Mouse (Mus musculus) neural tube, embryonic 13.5 days (tissue): ENCODE measurements around the gene Ppp1ca. TPM values are rescaled to one million over a fixed set of nuclear protein-coding genes. Genes with fewer than 3 reads are reported as not detected.
A peak's percentile ranks its signal among the peaks of the same experiment; 100 is the strongest.

Experiments used
- ATAC-seq: fragments of 200-750 bp; cut with Nextera tagmentation; 2 replicates; pipeline ENCODE4 v1.8.0; 2017; ENCODE audit warnings: low read depth, mild to moderate bottlenecking, moderate TSS enrichment, moderate library complexity
- H3K27ac ChIP-seq: fragments of 300-500 bp; sonication (generic); replicated peaks from 2 replicates; pipeline ENCODE4 v1.5.1; 2015; ENCODE audit warnings: moderate library complexity, mild to moderate bottlenecking, inconsistent platforms
- H3K27me3 ChIP-seq: fragments of 300-500 bp; sonication (generic); 2 replicates; pipeline ENCODE4 v1.6.1; 2015; ENCODE audit warnings: mild to moderate bottlenecking, inconsistent platforms
- H3K36me3 ChIP-seq: fragments of 300-500 bp; sonication (generic); 2 replicates; pipeline ENCODE4 v1.6.1; 2015; ENCODE audit warnings: mild to moderate bottlenecking, inconsistent platforms
- H3K4me1 ChIP-seq: fragments of 300-500 bp; sonication (generic); replicated peaks from 2 replicates; pipeline ENCODE4 v1.6.1; 2015; ENCODE audit warnings: inconsistent platforms
- H3K4me2 ChIP-seq: fragments of 300-500 bp; sonication (generic); 2 replicates; pipeline ENCODE4 v1.6.1; 2015; ENCODE audit warnings: inconsistent platforms, mild to moderate bottlenecking, moderate library complexity
- H3K4me3 ChIP-seq: fragments of 300-500 bp; sonication (generic); 2 replicates; pipeline ENCODE4 v1.5.1; 2015; ENCODE audit warnings: mild to moderate bottlenecking, inconsistent platforms
- H3K9ac ChIP-seq: fragments of 300-500 bp; sonication (generic); 2 replicates; pipeline ENCODE4 v1.6.1; 2015; ENCODE audit warnings: moderate library complexity, mild to moderate bottlenecking, inconsistent platforms
- H3K9me3 ChIP-seq: fragments of 300-500 bp; sonication (generic); 2 replicates; pipeline ENCODE4 v1.6.1; 2016; ENCODE audit warnings: inconsistent platforms
- WGBS: fragments of 180-500 bp; shearing (Covaris S2); methylation state at CpG from one replicate; pipeline ENCODE4 v1.1.7; 2015; 5-methylcytosine and 5-hydroxymethylcytosine counted together
- polyA plus RNA-seq: library from polyadenylated mRNA; unstranded; fragments of >200 nt; fragmentation: Nextera tagmentation; extraction: Ambion mirVana; gene quantifications from 2 replicates; pipeline ENCODE4 v1.2.1, GENCODE M21; 2015

The Ppp1ca gene
- polyA plus RNA-seq, 1 experiment from 2014 or later: 683 TPM

- peaks cover 3% of the 10 kb centered on the region; the same call in 1 of the 2 replicates for H3K27me3 ChIP-seq
- ATAC-seq: no peak
- H3K4me1 ChIP-seq: peaks cover 27% of the 10 kb centered on the region
- H3K4me3 ChIP-seq: no peak overlapping the region
- H3K27ac ChIP-seq: no peak overlapping the region
- no peaks in the 10 kb centered on the region for H3K9me3 ChIP-seq
- H3K36me3 ChIP-seq: no peaks in the 10 kb centered on the region
- WGBS: 63% methylated on average over 11 of the region's 11 CpGs
- H3K4me2 ChIP-seq: no peak overlapping the region
- H3K9ac ChIP-seq: peak overlapping the region; percentile 18; the same call in 1 of the 2 replicates
Observed at GRCm38 (mm10) chr19:4172925-4173324, 18.9 kb upstream of the Ppp1ca start.

GRCm38 (mm10) chr19:4175368-4175947 is 16.4 kb upstream of the Ppp1ca start, which contains the start of gene Carns1:
Gene Carns1 (minus strand): TSS chr19:4175479.
- H3K27ac ChIP-seq: peak within 1 kb of the TSS; percentile 62
- H3K27me3 ChIP-seq: peaks cover 3% of the 10 kb centered on the region; the same call in 1 of the 2 replicates
- WGBS: 5% methylated on average over 11 of the region's 11 CpGs
- no peaks in the 10 kb centered on the region for H3K36me3 ChIP-seq
- peak within 1 kb of the TSS; percentile 44 for H3K4me2 ChIP-seq
- H3K4me1 ChIP-seq: peaks cover 13% of the 10 kb centered on the region
- peak within 1 kb of the TSS; percentile 58 for H3K9ac ChIP-seq
- peak within 1 kb of the TSS; percentile 6; the same call in 1 of the 2 replicates for H3K4me3 ChIP-seq
- no peaks in the 10 kb centered on the region for H3K9me3 ChIP-seq
- no peak for ATAC-seq

GRCm38 (mm10) chr19:4180411-4180810 is 11.5 kb upstream of the Ppp1ca start:
- H3K4me2 ChIP-seq: no peak overlapping the region
- no peaks in the 10 kb centered on the region for H3K36me3 ChIP-seq
- no peak for ATAC-seq
- no peak overlapping the region for H3K4me3 ChIP-seq
- no peaks in the 10 kb centered on the region for H3K9me3 ChIP-seq
- H3K4me1 ChIP-seq: peaks cover 27% of the 10 kb centered on the region
- no peak overlapping the region for H3K27ac ChIP-seq
- 86% methylated on average over 7 of the region's 7 CpGs for WGBS
- H3K9ac ChIP-seq: no peak overlapping the region
- H3K27me3 ChIP-seq: peaks cover 3% of the 10 kb centered on the region; the same call in 1 of the 2 replicates

GRCm38 (mm10) chr19:4181892-4182291 is 10.0 kb upstream of the Ppp1ca start:
- no peak overlapping the region for H3K4me3 ChIP-seq
- H3K4me2 ChIP-seq: no peak overlapping the region
- no peaks in the 10 kb centered on the region for H3K36me3 ChIP-seq
- 0 out of 2 replicates have a peak, but pooled peaks cover 2% of the 10 kb centered on the region for H3K27me3 ChIP-seq
- H3K9ac ChIP-seq: no peak overlapping the region
- 39% methylated on average over 3 of the region's 3 CpGs for WGBS
- no peak for ATAC-seq
- H3K4me1 ChIP-seq: peaks cover 25% of the 10 kb centered on the region
- H3K27ac ChIP-seq: no peak overlapping the region
- no peaks in the 10 kb centered on the region for H3K9me3 ChIP-seq

GRCm38 (mm10) chr19:4183689-4184088 is 8.2 kb upstream of the Ppp1ca start:
- ATAC-seq: no peak
- WGBS: 68% methylated on average over 2 of the region's 2 CpGs
- Histone ChIP-seq H3K27ac (no peak overlapping the region), H3K9me3 (no peaks in the 10 kb centered on the region), H3K9ac (no peak overlapping the region), H3K4me1 (peaks cover 25% of the 10 kb centered on the region), H3K27me3 (no peaks in the 10 kb centered on the region), H3K4me3 (no peak overlapping the region), H3K36me3 (no peaks in the 10 kb centered on the region), H3K4me2 (no peak overlapping the region)

- H3K9ac ChIP-seq: 0 out of 2 replicates have a peak overlapping the region, but pooled peaks have one; percentile 8
- no peak overlapping the region for H3K27ac ChIP-seq
- H3K4me1 ChIP-seq: peaks cover 25% of the 10 kb centered on the region
- WGBS: 61% methylated on average over 15 of the region's 15 CpGs
- H3K9me3 ChIP-seq: no peaks in the 10 kb centered on the region
- no peaks in the 10 kb centered on the region for H3K27me3 ChIP-seq
- no peak overlapping the region for H3K4me2 ChIP-seq
- H3K36me3 ChIP-seq: no peaks in the 10 kb centered on the region
- ATAC-seq: no peak
- H3K4me3 ChIP-seq: no peak overlapping the region
Observed at GRCm38 (mm10) chr19:4184976-4185975, 6.6 kb upstream of the Ppp1ca start.

- no peak overlapping the region for H3K9ac ChIP-seq
- ATAC-seq: no peak
- no peak overlapping the region for H3K4me2 ChIP-seq
- peaks cover 25% of the 10 kb centered on the region for H3K4me1 ChIP-seq
- no peaks in the 10 kb centered on the region for H3K36me3 ChIP-seq
- H3K9me3 ChIP-seq: no peaks in the 10 kb centered on the region
- H3K27me3 ChIP-seq: no peaks in the 10 kb centered on the region
- 72% methylated on average over 3 of the region's 3 CpGs for WGBS
- H3K4me3 ChIP-seq: no peak overlapping the region
- no peak overlapping the region for H3K27ac ChIP-seq
Observed at GRCm38 (mm10) chr19:4187303-4187702, 4.6 kb upstream of the Ppp1ca start.

- H3K4me2 ChIP-seq: no peak overlapping the region
- H3K9ac ChIP-seq: no peak overlapping the region
- H3K4me1 ChIP-seq: peaks cover 29% of the 10 kb centered on the region
- H3K9me3 ChIP-seq: no peaks in the 10 kb centered on the region
- no peak overlapping the region for H3K27ac ChIP-seq
- no peaks in the 10 kb centered on the region for H3K27me3 ChIP-seq
- 83% methylated on average over 12 of the region's 12 CpGs for WGBS
- no peak overlapping the region for H3K4me3 ChIP-seq
- no peak for ATAC-seq
- H3K36me3 ChIP-seq: peaks cover 11% of the 10 kb centered on the region
Observed at GRCm38 (mm10) chr19:4189051-4189620, 2.7 kb upstream of the Ppp1ca start.

- Histone ChIP-seq H3K36me3 (peaks cover 28% of the 10 kb centered on the region), H3K27me3 (no peaks in the 10 kb centered on the region), H3K9me3 (no peaks in the 10 kb centered on the region), H3K4me1 (peaks cover 36% of the 10 kb centered on the region), H3K9ac (peak within 1 kb of the TSS; percentile 99), H3K27ac (peak within 1 kb of the TSS; percentile 95), H3K4me3 (peak within 1 kb of the TSS; percentile 97), H3K4me2 (peak within 1 kb of the TSS; percentile 93)
- ATAC-seq: no peak
- 65% methylated on average over 4 of the region's 4 CpGs for WGBS
Observed at GRCm38 (mm10) chr19:4190831-4191334, 982 bp upstream of the Ppp1ca start, which contains the start of gene Tbc1d10c. Gene Tbc1d10c (minus strand): TSS chr19:4191284.

- Histone ChIP-seq H3K4me3 (peak overlapping the region; percentile 97), H3K27ac (peak overlapping the region; percentile 95), H3K4me1 (peaks cover 46% of the 10 kb centered on the region), H3K9me3 (no peaks in the 10 kb centered on the region), H3K4me2 (peak overlapping the region; percentile 93), H3K36me3 (peaks cover 44% of the 10 kb centered on the region), H3K27me3 (no peaks in the 10 kb centered on the region), H3K9ac (peak overlapping the region; percentile 99)
- WGBS: under 1% methylated on average over 52 of the region's 52 CpGs
- ATAC-seq: peak; percentile 70
Observed at GRCm38 (mm10) chr19:4192251-4192985, 553 bp downstream of the Ppp1ca start.

GRCm38 (mm10) chr19:4193129-4193528 is 1.3 kb downstream of the Ppp1ca start:
- no peak for ATAC-seq
- H3K27me3 ChIP-seq: no peaks in the 10 kb centered on the region
- H3K9ac ChIP-seq: peak overlapping the region; percentile 99
- 57% methylated on average over 6 of the region's 6 CpGs for WGBS
- H3K4me1 ChIP-seq: peaks cover 46% of the 10 kb centered on the region
- peaks cover 50% of the 10 kb centered on the region for H3K36me3 ChIP-seq
- H3K4me3 ChIP-seq: peak overlapping the region; percentile 97
- H3K9me3 ChIP-seq: no peaks in the 10 kb centered on the region
- peak overlapping the region; percentile 95; the same call in 1 of the 2 replicates for H3K27ac ChIP-seq
- H3K4me2 ChIP-seq: peak overlapping the region; percentile 93
